Mouse (Mus musculus) liver, adult 2 months (tissue): ENCODE measurements around the gene Rsph3a.

Experiments used
- CTCF ChIP-seq: fragments of 200-500 bp; IDR thresholded peaks from 2 replicates; pipeline ENCODE4 v1.5.1; 2011; ENCODE audit warnings: low read depth, low read length, control low read depth
- POLR2A ChIP-seq: fragments of 200-500 bp; IDR thresholded peaks from 2 replicates; pipeline ENCODE4 v1.6.1; 2011; ENCODE audit warnings: low read length, control low read depth; ENCODE audit not compliant: insufficient read depth; ENCODE audit errors: extremely low read depth

DNA sequence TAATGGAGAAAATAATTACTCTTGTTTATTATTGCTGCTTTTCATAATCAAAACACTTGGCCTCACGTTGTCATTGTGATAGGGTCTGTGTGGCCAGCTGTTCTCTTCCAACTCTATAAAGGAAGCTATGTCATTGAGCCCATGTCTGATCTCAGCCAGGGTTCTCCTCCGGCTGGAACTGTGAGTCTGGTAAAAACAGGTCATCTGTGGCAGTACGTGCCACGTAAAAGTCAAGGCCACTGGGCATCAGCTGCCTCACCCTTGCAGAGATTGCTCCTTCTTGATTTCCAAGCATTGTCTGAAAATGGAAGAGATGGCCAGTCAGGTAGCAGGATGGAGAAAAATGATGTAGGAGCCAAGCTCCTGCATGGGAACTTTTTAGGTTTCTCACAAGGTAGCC, 45.5 kb upstream of the Rsph3a start:
- TF ChIP-seq POLR2A (no peak), CTCF (no peak)
